Mouse (Mus musculus) liver, embryonic 12.5 days (tissue): ENCODE measurements around the gene Hoxc5. TPM values are rescaled to one million over a fixed set of nuclear protein-coding genes. Genes with fewer than 3 reads are reported as not detected.
A peak's percentile ranks its signal among the peaks of the same experiment; 100 is the strongest.

Source experiments
- ATAC-seq: fragments of 200-750 bp; cut with Nextera tagmentation; 2 replicates; pipeline ENCODE4 v1.8.0; 2017; ENCODE audit warnings: moderate number of reproducible peaks, mild to moderate bottlenecking, moderate library complexity
- H3K27ac ChIP-seq: fragments of 300-500 bp; sonication (generic); 2 replicates; pipeline ENCODE4 v1.5.1; 2016; ENCODE audit warnings: mild to moderate bottlenecking
- H3K27me3 ChIP-seq: fragments of 300-500 bp; sonication (generic); replicated peaks from 2 replicates; pipeline ENCODE4 v1.6.1; 2016; ENCODE audit warnings: mild to moderate bottlenecking, moderate library complexity
- H3K36me3 ChIP-seq: fragments of 300-500 bp; sonication (generic); 2 replicates; pipeline ENCODE4 v1.6.1; 2016; ENCODE audit warnings: mild to moderate bottlenecking, moderate library complexity
- H3K4me1 ChIP-seq: fragments of 300-500 bp; sonication (generic); 2 replicates; pipeline ENCODE4 v1.6.1; 2016
- H3K4me2 ChIP-seq: fragments of 300-500 bp; sonication (generic); 2 replicates; pipeline ENCODE4 v1.6.1; 2016; ENCODE audit warnings: mild to moderate bottlenecking, moderate library complexity
- H3K4me3 ChIP-seq: fragments of 300-500 bp; sonication (generic); 2 replicates; pipeline ENCODE4 v1.5.1; 2016; ENCODE audit warnings: mild to moderate bottlenecking, moderate library complexity
- H3K9ac ChIP-seq: fragments of 300-500 bp; sonication (generic); 2 replicates; pipeline ENCODE4 v1.6.1; 2016; ENCODE audit warnings: mild to moderate bottlenecking, moderate library complexity
- H3K9me3 ChIP-seq: fragments of 300-500 bp; sonication (generic); replicated peaks from 2 replicates; pipeline ENCODE4 v1.6.1; 2016; ENCODE audit warnings: mild to moderate bottlenecking, moderate library complexity
- WGBS: fragments of 180-500 bp; shearing (Covaris S2); methylation state at CpG from one replicate; pipeline ENCODE4 v1.1.7; 2016; ENCODE audit not compliant: insufficient replicate concordance; 5-methylcytosine and 5-hydroxymethylcytosine counted together
- polyA plus RNA-seq: library from polyadenylated mRNA; unstranded; fragments of >200 nt; fragmentation: Nextera tagmentation; extraction: Ambion mirVana; gene quantifications from 2 replicates; pipeline ENCODE4 v1.2.1, GENCODE M21; 2016

The Hoxc5 gene
- polyA plus RNA-seq, 1 experiment from 2014 or later, result 0.92 TPM

- Histone ChIP-seq H3K36me3 (no peaks in the 10 kb centered on the region), H3K9ac (no peak overlapping the region), H3K9me3 (no peaks in the 10 kb centered on the region), H3K4me1 (no peaks in the 10 kb centered on the region), H3K4me2 (no peak overlapping the region), H3K27me3 (peaks cover 95% of the 10 kb centered on the region), H3K4me3 (no peak overlapping the region), H3K27ac (no peak overlapping the region)
- ATAC-seq, result no peak
- 23% methylated on average over 9 of the region's 9 CpGs for WGBS
Measured at GRCm38 (mm10) chr15:103028916-103029512, 61.8 kb downstream of the Hoxc5 start.

GRCm38 (mm10) chr15:103030142-103030541 lies 62.9 kb downstream of the Hoxc5 start:
- no peaks in the 10 kb centered on the region for H3K36me3 ChIP-seq
- H3K4me2 ChIP-seq, result no peak overlapping the region
- 9% methylated on average over 8 of the region's 8 CpGs for WGBS

GRCm38 (mm10) chr15:103032167-103032566 lies 64.9 kb downstream of the Hoxc5 start:
- Histone ChIP-seq H3K9me3 (no peaks in the 10 kb centered on the region), H3K36me3 (no peaks in the 10 kb centered on the region), H3K27ac (no peak overlapping the region), H3K4me3 (no peak overlapping the region), H3K4me1 (no peaks in the 10 kb centered on the region), H3K4me2 (no peak overlapping the region), H3K9ac (no peak overlapping the region), H3K27me3 (peaks cover 96% of the 10 kb centered on the region)
- no peak for ATAC-seq
- 6% methylated on average over 2 of the region's 3 CpGs for WGBS

More at GRCm38 (mm10) chr15:103030142-103030541, 62.9 kb downstream of the Hoxc5 start:
- H3K4me1 ChIP-seq, result no peaks in the 10 kb centered on the region
- H3K9me3 ChIP-seq, result no peaks in the 10 kb centered on the region
- no peak overlapping the region for H3K27ac ChIP-seq
- H3K9ac ChIP-seq, result no peak overlapping the region
- H3K4me3 ChIP-seq, result no peak overlapping the region
- no peak for ATAC-seq
- H3K27me3 ChIP-seq, result peaks cover 95% of the 10 kb centered on the region

GRCm38 (mm10) chr15:103032646-103033575 lies 65.7 kb downstream of the Hoxc5 start:
- H3K27ac ChIP-seq, result no peak overlapping the region
- H3K9ac ChIP-seq, result no peak overlapping the region
- no peaks in the 10 kb centered on the region for H3K9me3 ChIP-seq
- H3K27me3 ChIP-seq, result peaks cover 96% of the 10 kb centered on the region
- H3K36me3 ChIP-seq, result no peaks in the 10 kb centered on the region
- H3K4me3 ChIP-seq, result no peak overlapping the region
- 4% methylated on average over 26 of the region's 26 CpGs for WGBS
- H3K4me1 ChIP-seq, result no peaks in the 10 kb centered on the region
- no peak for ATAC-seq
- H3K4me2 ChIP-seq, result no peak overlapping the region

- ATAC-seq, result no peak
- Histone ChIP-seq H3K4me1 (no peaks in the 10 kb centered on the region), H3K4me3 (peak overlapping the region; percentile 41), H3K9me3 (no peaks in the 10 kb centered on the region), H3K36me3 (no peaks in the 10 kb centered on the region), H3K9ac (0 out of 2 replicates have a peak overlapping the region, but pooled peaks have one; percentile 7), H3K27me3 (peaks cover 96% of the 10 kb centered on the region), H3K4me2 (peak overlapping the region; percentile 39), H3K27ac (no peak overlapping the region)
- 2% methylated on average over 23 of the region's 24 CpGs for WGBS
Measured at GRCm38 (mm10) chr15:103034043-103034806, 67.0 kb downstream of the Hoxc5 start.

GRCm38 (mm10) chr15:103034807-103035547 lies 67.7 kb downstream of the Hoxc5 start:
- no peaks in the 10 kb centered on the region for H3K36me3 ChIP-seq
- H3K4me1 ChIP-seq, result no peaks in the 10 kb centered on the region
- peak overlapping the region; percentile 27; the same call in 1 of the 2 replicates for H3K9ac ChIP-seq
- ATAC-seq, result no peak
- no peaks in the 10 kb centered on the region for H3K9me3 ChIP-seq
- H3K4me3 ChIP-seq, result peak overlapping the region; percentile 41
- WGBS, result 3% methylated on average over 34 of the region's 34 CpGs
- H3K27ac ChIP-seq, result no peak overlapping the region
- H3K4me2 ChIP-seq, result peak overlapping the region; percentile 39
- peaks cover 98% of the 10 kb centered on the region for H3K27me3 ChIP-seq

GRCm38 (mm10) chr15:103035548-103035881 lies 68.3 kb downstream of the Hoxc5 start:
- Histone ChIP-seq H3K9me3 (no peaks in the 10 kb centered on the region), H3K36me3 (no peaks in the 10 kb centered on the region), H3K9ac (peak overlapping the region; percentile 27; the same call in 1 of the 2 replicates), H3K27ac (no peak overlapping the region), H3K27me3 (peaks cover 98% of the 10 kb centered on the region), H3K4me2 (peak overlapping the region; percentile 39), H3K4me1 (no peaks in the 10 kb centered on the region), H3K4me3 (peak overlapping the region; percentile 41)
- WGBS, result 3% methylated on average over 14 of the region's 14 CpGs
- ATAC-seq, result no peak

GRCm38 (mm10) chr15:103037579-103037978 lies 70.3 kb downstream of the Hoxc5 start:
- Histone ChIP-seq H3K27me3 (peaks cover 100% of the 10 kb centered on the region), H3K36me3 (no peaks in the 10 kb centered on the region), H3K9me3 (no peaks in the 10 kb centered on the region), H3K27ac (no peak overlapping the region), H3K4me3 (no peak overlapping the region), H3K4me2 (no peak overlapping the region), H3K9ac (no peak overlapping the region), H3K4me1 (no peaks in the 10 kb centered on the region)
- 11% methylated on average over 1 of the region's 1 CpGs for WGBS
- ATAC-seq, result no peak

GRCm38 (mm10) chr15:103038701-103039480 lies 71.6 kb downstream of the Hoxc5 start:
- no peak overlapping the region for H3K27ac ChIP-seq
- H3K9ac ChIP-seq, result no peak overlapping the region
- WGBS, result 17% methylated on average over 10 of the region's 10 CpGs
- H3K4me1 ChIP-seq, result no peaks in the 10 kb centered on the region
- H3K36me3 ChIP-seq, result no peaks in the 10 kb centered on the region
- H3K4me3 ChIP-seq, result no peak overlapping the region
- no peaks in the 10 kb centered on the region for H3K9me3 ChIP-seq
- H3K4me2 ChIP-seq, result no peak overlapping the region
- no peak for ATAC-seq
- H3K27me3 ChIP-seq, result peaks cover 100% of the 10 kb centered on the region

GRCm38 (mm10) chr15:103039609-103040008 lies 72.4 kb downstream of the Hoxc5 start:
- Histone ChIP-seq H3K4me1 (no peaks in the 10 kb centered on the region), H3K36me3 (no peaks in the 10 kb centered on the region), H3K27me3 (peaks cover 99% of the 10 kb centered on the region), H3K4me3 (no peak overlapping the region), H3K9me3 (no peaks in the 10 kb centered on the region), H3K27ac (no peak overlapping the region), H3K4me2 (no peak overlapping the region), H3K9ac (no peak overlapping the region)
- 16% methylated on average over 3 of the region's 3 CpGs for WGBS
- ATAC-seq, result no peak

GRCm38 (mm10) chr15:103040601-103041000 lies 73.4 kb downstream of the Hoxc5 start:
- no peak overlapping the region; the same call in 1 of the 2 replicates for H3K9ac ChIP-seq
- no peak for ATAC-seq
- no peak overlapping the region for H3K4me3 ChIP-seq
- no peaks in the 10 kb centered on the region for H3K4me1 ChIP-seq
- H3K27me3 ChIP-seq, result peaks cover 95% of the 10 kb centered on the region
- no peaks in the 10 kb centered on the region for H3K36me3 ChIP-seq
- 13% methylated on average over 12 of the region's 12 CpGs for WGBS
- H3K4me2 ChIP-seq, result no peak overlapping the region
- H3K9me3 ChIP-seq, result no peaks in the 10 kb centered on the region
- no peak overlapping the region for H3K27ac ChIP-seq
